Mouse (Mus musculus) E14TG2a.4 (cell line): Measurements from ENCODE around the gene Dock2.

Experiments used
- CTCF ChIP-seq: conservative IDR thresholded peaks from 2 replicates; pipeline ENCODE4 v1.5.1; 2014; ENCODE audit warnings: low read length
- NANOG ChIP-seq: IDR thresholded peaks from 2 replicates; pipeline ENCODE4 v1.6.1; 2014; ENCODE audit warnings: borderline replicate concordance, low read length, mixed read lengths
- POU5F1 ChIP-seq: IDR thresholded peaks from 2 replicates; pipeline ENCODE4 v1.6.1; 2014; ENCODE audit warnings: low read length, borderline replicate concordance

GRCm38 (mm10) chr11:34430940-34431339 is 352.8 kb downstream of the Dock2 start:
- TF ChIP-seq CTCF (no peak), POU5F1 (peak; percentile 63; the same call in 1 of the 2 replicates), NANOG (no peak)
